Mouse (Mus musculus) kidney, adult 2 months (tissue): ENCODE results near the gene Spaca4.

Source experiments
- CTCF ChIP-seq: fragments of 200-500 bp; conservative IDR thresholded peaks from 2 replicates; pipeline ENCODE4 v1.5.1; 2011; ENCODE audit warnings: low read depth, mild to moderate bottlenecking, control low read depth, low read length, moderate library complexity, mixed read lengths; ENCODE audit not compliant: insufficient read depth, insufficient read length
- POLR2A ChIP-seq: fragments of 200-500 bp; IDR thresholded peaks from one replicate; pipeline ENCODE4 v1.6.1; 2011; ENCODE audit warnings: low read depth, low read length, control low read depth

- TF ChIP-seq CTCF (no peak), POLR2A (no peak)
Observed at GRCm38 (mm10) chr7:45695098-45695497, 30.5 kb downstream of the Spaca4 start.
